Mouse (Mus musculus) cortical plate, adult 2 months (tissue): Measurements from ENCODE around the gene Pnkd. TPM values are rescaled to one million over a fixed set of nuclear protein-coding genes. Genes with fewer than 3 reads are reported as not detected.

Source experiments
- H3K27ac ChIP-seq: fragments of 200-500 bp; 2 replicates; pipeline ENCODE4 v1.5.1; 2012; ENCODE audit warnings: low read length, control low read depth, inconsistent platforms; ENCODE audit not compliant: insufficient read depth
- H3K4me1 ChIP-seq: fragments of 200-500 bp; 2 replicates; pipeline ENCODE4 v1.6.1; 2011; ENCODE audit warnings: low read length; ENCODE audit not compliant: control insufficient read depth, insufficient read depth
- H3K4me3 ChIP-seq: fragments of 200-500 bp; 2 replicates; pipeline ENCODE4 v1.5.1; 2011; ENCODE audit warnings: mild to moderate bottlenecking, low read length, control low read depth; ENCODE audit not compliant: insufficient read depth
- CTCF ChIP-seq: fragments of 200-500 bp; IDR thresholded peaks from 2 replicates; pipeline ENCODE4 v1.5.1; 2011; ENCODE audit warnings: mild to moderate bottlenecking, control low read depth, low read length; ENCODE audit not compliant: insufficient read depth; ENCODE audit errors: extremely low read depth
- POLR2A ChIP-seq: fragments of 200-500 bp; IDR thresholded peaks from 2 replicates; pipeline ENCODE4 v1.6.1; 2011; ENCODE audit warnings: mild to moderate bottlenecking, low read length, control low read depth; ENCODE audit not compliant: insufficient read depth; ENCODE audit errors: extremely low read depth
- polyA plus RNA-seq: library from polyadenylated mRNA; depleted of rRNA; stranded (reverse); fragments of >200 nt; gene quantifications from 2 replicates; pipeline ENCODE4 v1.2.3, GENCODE M21; 2012; rRNA removed

The Pnkd gene
- 127 and 138 TPM in 2 replicates for polyA plus RNA-seq

- peak within 1 kb of the TSS; percentile 65 for H3K4me3 ChIP-seq
- no peak within 1 kb of the TSS for H3K27ac ChIP-seq
- H3K4me1 ChIP-seq: peaks cover 1% of the 10 kb centered on the region; the same call in 1 of the 2 replicates
- no peak for TF ChIP-seq CTCF
- TF ChIP-seq POLR2A: peak; percentile 89; the same call in 1 of the 2 replicates
These were observed at the start of gene Pnkd, which contains the start of gene Aamp for GRCm38 (mm10) chr1:74284543-74285160. Pnkd (plus strand) TSS chr1:74284930. Aamp (minus strand) TSS chr1:74284738.

- TF ChIP-seq POLR2A (peak; percentile 99), CTCF (no peak)
- peak within 1 kb of the TSS; percentile 95 for H3K4me3 ChIP-seq
These were observed 48.7 kb upstream of the Pnkd start, which contains the start of gene Arpc2 for GRCm38 (mm10) chr1:74235938-74236589. Arpc2 (plus strand) TSS chr1:74236084.

GRCm38 (mm10) chr1:74236590-74237317 is 48.0 kb upstream of the Pnkd start:
- Histone ChIP-seq H3K4me3 (peak overlapping the region; percentile 95), H3K4me1 (peaks cover 5% of the 10 kb centered on the region), H3K27ac (peak overlapping the region; percentile 96)
- TF ChIP-seq POLR2A: no peak
- TF ChIP-seq CTCF: no peak

More at GRCm38 (mm10) chr1:74235938-74236589, 48.7 kb upstream of the Pnkd start, which contains the start of gene Arpc2:
- Histone ChIP-seq H3K27ac (peak within 1 kb of the TSS; percentile 96), H3K4me1 (peaks cover 3% of the 10 kb centered on the region)

GRCm38 (mm10) chr1:74237671-74238070 is 47.1 kb upstream of the Pnkd start:
- TF ChIP-seq CTCF: no peak
- no peak for TF ChIP-seq POLR2A
- peak overlapping the region; percentile 95 for H3K4me3 ChIP-seq
- H3K4me1 ChIP-seq: peaks cover 5% of the 10 kb centered on the region
- H3K27ac ChIP-seq: no peak overlapping the region

GRCm38 (mm10) chr1:74238136-74238535 is 46.6 kb upstream of the Pnkd start:
- TF ChIP-seq CTCF (no peak), POLR2A (no peak)
- Histone ChIP-seq H3K4me1 (peaks cover 5% of the 10 kb centered on the region), H3K4me3 (peak overlapping the region; percentile 95), H3K27ac (no peak overlapping the region)

GRCm38 (mm10) chr1:74239162-74239561 is 45.6 kb upstream of the Pnkd start:
- H3K4me3 ChIP-seq: peak overlapping the region; percentile 11
- TF ChIP-seq POLR2A: no peak
- no peak for TF ChIP-seq CTCF
- H3K27ac ChIP-seq: peak overlapping the region; percentile 42; the same call in 1 of the 2 replicates
- peaks cover 7% of the 10 kb centered on the region for H3K4me1 ChIP-seq

GRCm38 (mm10) chr1:74239618-74240017 is 45.1 kb upstream of the Pnkd start:
- Histone ChIP-seq H3K4me3 (peak overlapping the region; percentile 11; the same call in 1 of the 2 replicates), H3K27ac (no peak overlapping the region; the same call in 1 of the 2 replicates)
- TF ChIP-seq CTCF (no peak), POLR2A (0 out of 2 replicates have a peak, but pooled peaks have one; percentile 37)

GRCm38 (mm10) chr1:74240311-74240710 is 44.4 kb upstream of the Pnkd start:
- TF ChIP-seq CTCF (no peak), POLR2A (peak; percentile 66)
- Histone ChIP-seq H3K4me3 (peak overlapping the region; percentile 3; the same call in 1 of the 2 replicates), H3K27ac (no peak overlapping the region)

More at GRCm38 (mm10) chr1:74239618-74240017, 45.1 kb upstream of the Pnkd start:
- peaks cover 7% of the 10 kb centered on the region for H3K4me1 ChIP-seq

GRCm38 (mm10) chr1:74240832-74241231 is 43.9 kb upstream of the Pnkd start:
- peaks cover 8% of the 10 kb centered on the region for H3K4me1 ChIP-seq
- H3K4me3 ChIP-seq: no peak overlapping the region; the same call in 1 of the 2 replicates
- peak overlapping the region; percentile 36; the same call in 1 of the 2 replicates for H3K27ac ChIP-seq
- no peak for TF ChIP-seq CTCF
- no peak for TF ChIP-seq POLR2A

More at GRCm38 (mm10) chr1:74240311-74240710, 44.4 kb upstream of the Pnkd start:
- peaks cover 8% of the 10 kb centered on the region for H3K4me1 ChIP-seq
